Mouse (Mus musculus) midbrain, postnatal 0 days (tissue): ENCODE data around the gene Ankib1. TPM values are rescaled to one million over a fixed set of nuclear protein-coding genes. Genes with fewer than 3 reads are reported as not detected.

Experiments
- ATAC-seq: fragments of 200-750 bp; cut with Nextera tagmentation; 2 replicates; pipeline ENCODE4 v1.8.0; 2017; ENCODE audit warnings: moderate number of reproducible peaks, mild to moderate bottlenecking, moderate TSS enrichment, moderate library complexity; ENCODE audit not compliant: low FRiP score
- DNase-seq: peaks from one replicate; pipeline ENCODE4 v3.0.0-alpha.2; 2015; ENCODE audit warnings: low spot score
- H3K27ac ChIP-seq: fragments of 300-500 bp; sonication (generic); 2 replicates; pipeline ENCODE4 v1.5.1; 2014; ENCODE audit warnings: low read depth, mild to moderate bottlenecking, low read length, mixed read lengths
- H3K27me3 ChIP-seq: fragments of 300-500 bp; sonication (generic); 2 replicates; pipeline ENCODE4 v1.6.1; 2014; ENCODE audit warnings: low read length, control low read depth, mixed read lengths; ENCODE audit not compliant: insufficient read depth
- H3K36me3 ChIP-seq: fragments of 300-500 bp; sonication (generic); 2 replicates; pipeline ENCODE4 v1.6.1; 2014; ENCODE audit warnings: low read length, control low read depth, mixed read lengths; ENCODE audit not compliant: insufficient read depth
- H3K4me1 ChIP-seq: fragments of 300-500 bp; sonication (generic); 2 replicates; pipeline ENCODE4 v1.6.1; 2014; ENCODE audit warnings: mild to moderate bottlenecking, control low read depth, antibody characterized with exemption, low read length, mixed read lengths; ENCODE audit not compliant: insufficient read depth
- H3K4me2 ChIP-seq: fragments of 300-500 bp; sonication (generic); 2 replicates; pipeline ENCODE4 v1.6.1; 2014; ENCODE audit warnings: low read depth, mild to moderate bottlenecking, low read length, mixed read lengths; ENCODE audit not compliant: poor library complexity, severe bottlenecking
- H3K4me3 ChIP-seq: fragments of 300-500 bp; sonication (generic); 2 replicates; pipeline ENCODE4 v1.5.1; 2014; ENCODE audit warnings: low read depth, mild to moderate bottlenecking, low read length, moderate library complexity
- H3K9ac ChIP-seq: fragments of 300-500 bp; sonication (generic); replicated peaks from 2 replicates; pipeline ENCODE4 v1.6.1; 2014; ENCODE audit warnings: mild to moderate bottlenecking, low read length, moderate library complexity, mixed read lengths; ENCODE audit not compliant: poor library complexity, severe bottlenecking
- H3K9me3 ChIP-seq: fragments of 300-500 bp; sonication (generic); 2 replicates; pipeline ENCODE4 v1.6.1; 2016; ENCODE audit warnings: low read length, control low read depth
- CTCF ChIP-seq: IDR thresholded peaks from 2 replicates; pipeline ENCODE4 v1.5.1; 2016; ENCODE audit warnings: antibody characterized with exemption, mild to moderate bottlenecking
- WGBS: fragments of 180-500 bp; shearing (Covaris S2); extraction: QIAGEN DNeasy Blood & Tissue Kit; methylation state at CpG from one replicate; pipeline ENCODE4 v1.1.7; 2014; 5-methylcytosine and 5-hydroxymethylcytosine counted together
- microRNA-seq: library from miRNA; unstranded; fragments of <30 nt; microRNA quantifications from one replicate; pipeline ENCODE4, GENCODE M21; 2016; ENCODE audit warnings: borderline number of aligned reads
- polyA plus RNA-seq: library from polyadenylated mRNA; unstranded; fragments of >200 nt; fragmentation: Nextera tagmentation; extraction: Ambion mirVana; gene quantifications from 2 replicates; pipeline ENCODE4 v1.2.1, GENCODE M21; 2015
- total RNA-seq: library from RNA; depleted of rRNA; stranded (reverse); fragments of >200 nt; gene quantifications from 2 replicates; pipeline ENCODE4 v1.2.3, GENCODE M21; 2014; rRNA removed

Gene Ankib1
- total and polyA plus RNA-seq, 2 experiments from 2014 or later, result 16.0 to 56.9 TPM

DNA sequence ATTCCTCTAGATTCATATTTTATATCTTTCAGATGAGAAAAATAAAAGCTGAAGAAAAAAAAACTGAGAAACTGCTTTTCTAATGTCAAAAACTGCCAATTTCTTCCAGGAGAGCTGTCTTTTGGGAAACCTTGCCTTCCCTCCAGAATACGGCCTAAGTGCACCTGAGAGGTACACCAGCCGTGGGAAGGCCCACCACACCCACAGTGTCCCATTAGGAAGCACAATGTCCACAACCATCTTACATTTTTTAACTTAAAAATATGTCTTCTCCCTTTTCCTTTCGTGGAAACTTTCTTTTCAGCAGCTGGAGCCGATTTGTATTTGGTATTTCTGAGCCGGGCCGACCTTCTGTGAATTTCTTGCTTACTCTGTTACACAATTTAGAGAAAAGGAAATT, 156.2 kb downstream of the Ankib1 start:
- no peak for ATAC-seq
- Histone ChIP-seq H3K4me3 (peak overlapping the region; percentile 97), H3K4me2 (peak overlapping the region; percentile 58), H3K9me3 (no peaks in the 10 kb centered on the region), H3K27ac (no peak overlapping the region), H3K4me1 (0 out of 2 replicates have a peak, but pooled peaks cover 3% of the 10 kb centered on the region), H3K36me3 (peaks cover 9% of the 10 kb centered on the region), H3K27me3 (no peaks in the 10 kb centered on the region), H3K9ac (peak overlapping the region; percentile 86; the same call in 1 of the 2 replicates)
- no peak for DNase-seq
- WGBS, result 21% methylated on average over 6 of the region's 6 CpGs
- no peak for TF ChIP-seq CTCF

- 89% methylated on average over 6 of the region's 6 CpGs for WGBS
- TF ChIP-seq CTCF, result no peak
Measured at GRCm38 (mm10) chr5:3645326-3645725, 157.4 kb downstream of the Ankib1 start.

GRCm38 (mm10) chr5:3644621-3645020, 158.1 kb downstream of the Ankib1 start:
- 0 out of 2 replicates have a peak, but pooled peaks cover 3% of the 10 kb centered on the region for H3K4me1 ChIP-seq
- no peaks in the 10 kb centered on the region for H3K9me3 ChIP-seq
- WGBS, result 94% methylated on average over 6 of the region's 6 CpGs
- H3K36me3 ChIP-seq, result peaks cover 16% of the 10 kb centered on the region
- H3K27ac ChIP-seq, result no peak overlapping the region
- TF ChIP-seq CTCF, result no peak
- H3K4me2 ChIP-seq, result no peak overlapping the region
- H3K9ac ChIP-seq, result no peak overlapping the region
- H3K4me3 ChIP-seq, result no peak overlapping the region
- H3K27me3 ChIP-seq, result no peaks in the 10 kb centered on the region
- DNase-seq (no peak), ATAC-seq (no peak)

More at GRCm38 (mm10) chr5:3645326-3645725, 157.4 kb downstream of the Ankib1 start:
- Histone ChIP-seq H3K4me2 (no peak overlapping the region), H3K9ac (no peak overlapping the region), H3K4me1 (0 out of 2 replicates have a peak, but pooled peaks cover 3% of the 10 kb centered on the region), H3K27me3 (no peaks in the 10 kb centered on the region), H3K9me3 (no peaks in the 10 kb centered on the region), H3K36me3 (peaks cover 16% of the 10 kb centered on the region), H3K27ac (no peak overlapping the region), H3K4me3 (no peak overlapping the region)
- no peak for DNase-seq
- no peak for ATAC-seq

Small RNA genes lying within 50 kb of the gene (microRNA-seq; reads per million reads assigned to microRNA genes)
- gene Gm22926, result not detected
- gene Gm26238, result not detected

Other genes with a start within 250 kb of the Ankib1 start
- gene 1700109H08Rik, start 231.4 kb downstream of the Ankib1 start, total RNA-seq, result 3.0 and 9.2 TPM in 2 replicates
- 1.5 and 2.2 TPM in 2 replicates for gene 1700109H08Rik, start 231.4 kb downstream of the Ankib1 start, polyA plus RNA-seq
- 21.0 and 24.1 TPM in 2 replicates for gene Pex1, start 206.9 kb downstream of the Ankib1 start, total RNA-seq
- gene Pex1, start 206.9 kb downstream of the Ankib1 start, polyA plus RNA-seq, result 19.2 and 21.2 TPM in 2 replicates
- 14.5 and 17.0 TPM in 2 replicates for gene Rbm48, start 206.3 kb downstream of the Ankib1 start, total RNA-seq
- gene Rbm48, start 206.3 kb downstream of the Ankib1 start, polyA plus RNA-seq, result 18.3 and 19.3 TPM in 2 replicates
- not detected in 2 replicates for gene Tmbim7, start 151.7 kb downstream of the Ankib1 start, total RNA-seq
- not detected in 2 replicates for gene Tmbim7, start 151.7 kb downstream of the Ankib1 start, polyA plus RNA-seq
- 76.6 and 103 TPM in 2 replicates for gene Gatad1, start 145.7 kb downstream of the Ankib1 start, total RNA-seq
- 84.3 and 89.1 TPM in 2 replicates for gene Gatad1, start 145.7 kb downstream of the Ankib1 start, polyA plus RNA-seq
- 28.4 and 49.1 TPM in 2 replicates for gene Krit1, start 259 bp upstream of the Ankib1 start, total RNA-seq
- gene Krit1, start 259 bp upstream of the Ankib1 start, polyA plus RNA-seq, result 28.7 and 34.2 TPM in 2 replicates
- not detected in 2 replicates for gene Lrrd1, start 42.2 kb upstream of the Ankib1 start, total RNA-seq
- gene Lrrd1, start 42.2 kb upstream of the Ankib1 start, polyA plus RNA-seq, result 0.17 TPM in 1 of 2 replicates, not detected in the other
- gene Mterf1a, start 91.0 kb upstream of the Ankib1 start, total RNA-seq, result 4.9 and 5.3 TPM in 2 replicates
- gene Mterf1a, start 91.0 kb upstream of the Ankib1 start, polyA plus RNA-seq, result 3.7 and 4.2 TPM in 2 replicates
- gene Akap9, start 125.1 kb upstream of the Ankib1 start, total RNA-seq, result 43.6 and 81.4 TPM in 2 replicates
- 247 and 284 TPM in 2 replicates for gene Akap9, start 125.1 kb upstream of the Ankib1 start, polyA plus RNA-seq